Mouse (Mus musculus) liver, adult 10 weeks (tissue): ENCODE measurements around the gene Agap2. TPM values are rescaled to one million over a fixed set of nuclear protein-coding genes. Genes with fewer than 3 reads are reported as not detected.

Experiments
- polyA plus RNA-seq: library from polyadenylated mRNA; stranded (reverse); fragments of 350-450 nt; fragmentation: Illumina TruSeq; extraction: RNeasy Lipid Tissue Mini Kit (QIAGEN cat#74804); gene quantifications from one replicate; pipeline ENCODE4 v1.2.3, GENCODE M21; 2014; ENCODE audit warnings: low read depth, low replicate concordance

The Agap2 gene
- not detected for polyA plus RNA-seq

DNA sequence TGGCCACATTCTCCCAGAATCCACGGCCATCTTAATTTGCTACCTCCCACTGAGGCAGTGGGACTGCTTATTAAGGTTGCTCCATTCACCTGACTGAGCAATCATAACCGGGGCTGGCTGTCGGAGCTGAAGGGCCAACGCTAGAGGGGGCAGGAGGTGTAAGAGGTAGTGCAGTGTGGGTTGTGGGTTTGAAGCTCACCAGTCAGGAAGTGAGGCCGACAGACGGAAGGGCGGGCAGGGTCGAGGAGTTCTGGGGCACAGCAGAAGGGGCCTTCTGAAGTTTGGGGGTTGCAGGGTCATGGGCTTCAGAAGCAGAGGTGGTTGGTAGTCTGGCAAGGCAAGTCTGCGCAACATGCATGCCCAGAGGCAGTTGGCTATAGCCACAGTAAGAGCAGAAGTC lies at the start of gene Agap2:
Gene Agap2, plus strand, starts transcription at position 205 of the 400 bp plus-strand sequence.

GRCm38 (mm10) chr10:127030336-127031296 lies 44.5 kb upstream of the Agap2 start, which contains the start of gene Tsfm:
Gene Tsfm, minus strand, starts transcription at chr10:127030840.

DNA sequence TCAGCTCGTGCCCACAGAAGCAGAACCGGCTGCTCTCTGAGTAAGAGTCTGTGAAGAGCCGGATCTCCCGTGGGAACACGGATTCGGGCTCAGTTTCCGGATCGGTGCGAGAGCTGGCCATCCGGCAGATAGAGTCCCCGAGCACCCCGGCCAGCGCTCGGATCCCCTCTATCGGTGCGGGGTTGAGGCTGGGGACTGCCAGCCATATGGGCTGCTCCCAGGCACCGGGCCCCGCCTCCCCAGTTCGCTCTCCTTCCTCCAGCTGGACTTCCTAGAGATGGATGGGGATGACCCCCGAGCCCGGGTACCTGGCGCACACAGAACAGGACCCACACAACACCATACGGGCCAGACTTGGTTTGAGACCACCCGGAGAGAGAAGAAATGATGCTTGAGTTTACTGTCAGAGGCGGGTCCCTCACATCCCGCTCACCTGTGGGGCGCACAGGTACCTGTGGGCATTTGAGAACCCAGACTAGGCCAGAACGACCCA lies 33.8 kb upstream of the Agap2 start, which contains the start of the genes Mettl1 and Eef1akmt3:
Gene Mettl1, plus strand, starts transcription at position 141 of the 493 bp plus-strand sequence.
Gene Eef1akmt3, minus strand, starts transcription at position 240 of the 493 bp plus-strand sequence.

GRCm38 (mm10) chr10:127047954-127048353 lies 27.1 kb upstream of the Agap2 start, which contains the start of gene Cyp27b1:
Gene Cyp27b1, plus strand, starts transcription at chr10:127048250.

DNA sequence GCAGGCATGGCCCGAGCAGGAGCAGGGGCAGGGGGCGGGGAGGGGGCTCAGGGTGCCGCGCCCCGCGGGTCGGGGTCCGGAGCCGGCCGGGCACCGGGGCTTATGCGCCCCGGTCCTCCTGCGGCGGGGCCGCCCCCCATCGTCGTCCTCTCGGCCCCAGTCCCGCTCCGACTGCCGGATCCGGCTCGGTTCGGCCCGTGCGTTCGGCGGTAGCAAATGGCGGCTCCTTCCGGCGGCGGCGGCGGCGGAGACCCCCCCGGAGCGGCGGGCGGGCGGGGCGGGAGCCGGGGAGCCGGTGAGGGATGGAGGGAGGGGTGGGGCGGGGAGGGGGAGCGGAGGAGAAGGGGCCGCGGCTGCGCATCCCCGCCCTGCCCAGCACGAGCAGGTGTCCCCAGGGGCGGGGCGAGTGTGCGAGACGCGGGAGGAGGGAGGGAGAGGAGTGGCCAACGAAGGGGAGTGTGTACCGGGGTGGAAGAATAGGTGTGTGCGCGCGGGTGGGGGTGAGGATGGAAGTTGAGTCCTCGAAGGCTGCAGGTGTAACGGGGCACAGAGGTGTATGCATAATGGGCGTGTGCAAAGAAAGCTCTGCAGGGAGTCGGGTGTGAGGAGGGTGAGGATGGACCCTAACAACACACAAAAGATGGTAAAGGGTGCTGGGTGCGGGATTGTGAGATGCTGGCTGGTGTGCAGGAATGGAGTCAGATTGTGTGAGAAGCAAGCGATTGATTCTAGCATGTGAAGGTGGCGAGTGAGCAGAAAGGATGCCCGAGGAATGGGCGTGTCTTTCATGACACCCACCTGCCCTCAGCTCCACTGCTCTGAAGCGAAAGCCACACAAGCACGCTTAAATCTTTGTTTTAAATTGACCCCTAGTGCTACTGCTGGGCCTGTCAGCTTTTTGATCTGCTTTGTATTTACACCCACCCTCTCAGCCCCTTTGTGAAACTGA lies 14.8 kb upstream of the Agap2 start, which contains the start of gene March9:
Gene March9, minus strand, starts transcription at position 217 of the 949 bp plus-strand sequence.

DNA sequence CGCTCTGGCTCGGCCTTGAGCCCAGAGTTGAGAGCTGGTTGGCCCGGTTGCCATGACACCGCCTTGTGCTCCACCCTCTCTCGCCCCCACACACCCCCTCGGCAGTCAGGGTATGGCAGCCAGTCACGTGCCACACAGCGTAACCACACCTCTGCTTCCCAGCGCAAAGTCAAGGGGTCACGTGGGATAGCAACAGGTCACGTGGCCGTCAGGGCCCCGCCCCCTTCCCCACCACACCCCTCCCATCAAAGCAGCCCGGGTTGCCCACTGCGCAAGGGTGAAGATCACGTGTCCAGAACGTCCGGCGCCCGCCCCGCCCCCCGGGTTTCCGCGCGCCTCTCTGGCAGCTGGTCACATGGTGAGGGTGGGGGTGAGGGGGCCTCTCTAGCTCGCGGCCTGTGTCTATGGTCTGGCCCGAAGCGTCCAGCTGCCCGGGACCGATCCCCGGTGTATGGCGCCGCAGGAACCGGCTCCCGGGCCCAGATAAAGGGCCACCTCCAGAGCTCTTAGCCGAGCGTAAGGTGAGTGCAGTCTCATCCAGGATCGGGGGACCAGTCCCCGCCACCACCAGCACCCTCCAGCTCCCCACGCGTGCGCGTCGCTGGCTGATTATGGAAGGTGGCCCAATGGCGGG lies 11.7 kb upstream of the Agap2 start, which contains the start of gene Cdk4:
Gene Cdk4, plus strand, starts transcription at position 296 of the 634 bp plus-strand sequence.

DNA sequence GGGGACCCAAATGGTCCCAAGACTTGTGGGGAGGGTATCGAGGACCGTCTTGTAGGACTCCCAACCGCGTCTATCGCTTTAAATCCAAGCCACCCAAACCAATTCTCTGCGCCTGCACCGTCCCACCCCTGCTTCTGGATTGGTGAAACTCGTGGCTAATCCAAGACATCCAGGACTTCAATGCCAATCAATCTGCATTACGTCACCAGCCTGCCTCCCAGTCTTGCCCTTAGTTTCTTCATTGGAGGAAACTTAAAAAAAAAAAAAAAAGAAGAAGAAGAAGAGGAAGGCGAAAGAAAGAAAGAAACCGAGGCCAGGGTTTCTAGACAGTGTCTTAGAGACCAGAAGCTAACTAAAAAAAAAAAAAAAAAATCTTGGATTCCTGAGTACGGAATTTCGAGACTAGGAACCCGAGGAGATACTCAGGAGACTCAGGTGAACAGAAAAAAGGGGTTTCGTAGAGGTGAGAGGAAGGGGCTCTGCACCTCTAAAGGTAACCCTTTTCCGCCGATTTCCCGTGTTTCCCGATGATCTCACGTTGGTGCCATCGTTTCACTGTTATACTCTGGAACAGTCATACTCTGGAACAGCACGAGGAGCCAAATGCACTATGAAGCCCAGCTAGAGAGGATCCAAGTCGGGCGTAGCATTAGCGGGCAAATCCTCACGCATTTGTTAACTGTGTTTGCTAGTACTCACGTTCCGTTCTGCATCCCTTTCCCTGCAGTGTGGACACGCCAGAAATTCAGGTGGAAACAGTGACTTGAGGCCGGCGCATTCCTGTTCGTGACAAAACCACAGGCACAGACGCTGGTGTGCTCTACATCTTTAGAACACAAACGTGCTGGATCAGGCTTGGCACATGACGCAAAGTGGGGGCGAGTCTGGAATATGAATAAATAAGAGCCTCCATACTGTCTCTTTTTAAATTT lies 4.6 kb upstream of the Agap2 start, which contains the start of gene Tspan31:
Gene Tspan31, minus strand, starts transcription at position 75 of the 932 bp plus-strand sequence.

DNA sequence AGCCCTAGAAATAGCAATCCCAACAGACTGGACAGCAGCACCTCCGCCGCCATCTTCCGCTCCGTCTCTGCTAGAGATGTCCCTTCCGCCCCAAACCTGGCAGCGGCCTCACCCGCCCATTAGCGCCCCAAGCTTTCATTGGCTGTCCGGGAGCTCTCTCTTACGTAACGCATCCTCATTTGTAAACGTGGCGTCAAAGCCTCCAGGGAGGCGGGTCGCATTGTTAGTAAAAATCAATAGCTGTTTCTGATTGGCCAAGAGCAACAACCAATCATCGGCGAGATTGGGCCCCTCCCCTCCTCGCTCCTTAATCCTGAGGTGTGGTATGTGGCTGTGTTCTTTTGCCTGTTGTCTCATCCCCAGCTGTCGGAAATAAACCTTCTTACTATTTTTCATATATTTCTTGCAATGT lies 46.0 kb downstream of the Agap2 start, which contains the start of gene Os9:
Gene Os9, minus strand, starts transcription at position 66 of the 412 bp plus-strand sequence.

Other genes with a start within 250 kb of the Agap2 start
- gene Atp23, start 173.9 kb upstream of the Agap2 start, polyA plus RNA-seq: 2.3 TPM
- 9.4 TPM for gene Ctdsp2, start 96.6 kb upstream of the Agap2 start, polyA plus RNA-seq
- not detected for gene Avil, start 74.6 kb upstream of the Agap2 start, polyA plus RNA-seq
- 10.8 TPM for gene Tsfm, start 44.4 kb upstream of the Agap2 start, polyA plus RNA-seq
- gene Mettl1, start 33.9 kb upstream of the Agap2 start, polyA plus RNA-seq: 3.3 TPM
- gene Eef1akmt3, start 33.8 kb upstream of the Agap2 start, polyA plus RNA-seq: not detected
- not detected for gene Cyp27b1, start 27.0 kb upstream of the Agap2 start, polyA plus RNA-seq
- gene March9, start 15.1 kb upstream of the Agap2 start, polyA plus RNA-seq: not detected
- 18.1 TPM for gene Cdk4, start 11.8 kb upstream of the Agap2 start, polyA plus RNA-seq
- 166 TPM for gene Tspan31, start 5.0 kb upstream of the Agap2 start, polyA plus RNA-seq
- 25.1 TPM for gene Os9, start 45.8 kb downstream of the Agap2 start, polyA plus RNA-seq
- 5.3 TPM for gene B4galnt1, start 89.9 kb downstream of the Agap2 start, polyA plus RNA-seq
- 1.7 TPM for gene Slc26a10, start 105.4 kb downstream of the Agap2 start, polyA plus RNA-seq
- 1.2 TPM for gene Arhgef25, start 114.8 kb downstream of the Agap2 start, polyA plus RNA-seq
- gene Dtx3, start 120.4 kb downstream of the Agap2 start, polyA plus RNA-seq: 0.64 TPM
- 5.8 TPM for gene Pip4k2c, start 136.3 kb downstream of the Agap2 start, polyA plus RNA-seq
- 0.13 TPM for gene Kif5a, start 188.1 kb downstream of the Agap2 start, polyA plus RNA-seq
- gene Dctn2, start 191.1 kb downstream of the Agap2 start, polyA plus RNA-seq: 20.1 TPM
- 1.9 TPM for gene Mbd6, start 213.7 kb downstream of the Agap2 start, polyA plus RNA-seq
- 13.9 TPM for gene Mars, start 236.5 kb downstream of the Agap2 start, polyA plus RNA-seq
- 0.29 TPM for gene Arhgap9, start 246.7 kb downstream of the Agap2 start, polyA plus RNA-seq